Mouse (Mus musculus) kidney, postnatal 36 days (tissue): ENCODE measurements around the gene Dera.
"Not testable (repeated sequence)": the region's sequence is repeated elsewhere in the genome, so short reads cannot be mapped to it uniquely, and the experiment has no call there.

ENCODE experiments used
- DNase-seq, 2 experiments: peaks; one replicate each; pipeline ENCODE4 v3.0.0; 2021 to 2022; ENCODE audit warnings: mixed read lengths in 2 of 2

Gene Dera

GRCm38 (mm10) chr6:137754056-137754856 is at the start of gene Dera:
Dera (plus strand) TSS chr6:137754546.
- peak; percentile 95 to 97 for DNase-seq

GRCm38 (mm10) chr6:137706209-137706608 is 48.1 kb upstream of the Dera start:
- DNase-seq, result no peak

GRCm38 (mm10) chr6:137708726-137709405 is 45.5 kb upstream of the Dera start:
- not testable (repeated sequence) for DNase-seq

DNA sequence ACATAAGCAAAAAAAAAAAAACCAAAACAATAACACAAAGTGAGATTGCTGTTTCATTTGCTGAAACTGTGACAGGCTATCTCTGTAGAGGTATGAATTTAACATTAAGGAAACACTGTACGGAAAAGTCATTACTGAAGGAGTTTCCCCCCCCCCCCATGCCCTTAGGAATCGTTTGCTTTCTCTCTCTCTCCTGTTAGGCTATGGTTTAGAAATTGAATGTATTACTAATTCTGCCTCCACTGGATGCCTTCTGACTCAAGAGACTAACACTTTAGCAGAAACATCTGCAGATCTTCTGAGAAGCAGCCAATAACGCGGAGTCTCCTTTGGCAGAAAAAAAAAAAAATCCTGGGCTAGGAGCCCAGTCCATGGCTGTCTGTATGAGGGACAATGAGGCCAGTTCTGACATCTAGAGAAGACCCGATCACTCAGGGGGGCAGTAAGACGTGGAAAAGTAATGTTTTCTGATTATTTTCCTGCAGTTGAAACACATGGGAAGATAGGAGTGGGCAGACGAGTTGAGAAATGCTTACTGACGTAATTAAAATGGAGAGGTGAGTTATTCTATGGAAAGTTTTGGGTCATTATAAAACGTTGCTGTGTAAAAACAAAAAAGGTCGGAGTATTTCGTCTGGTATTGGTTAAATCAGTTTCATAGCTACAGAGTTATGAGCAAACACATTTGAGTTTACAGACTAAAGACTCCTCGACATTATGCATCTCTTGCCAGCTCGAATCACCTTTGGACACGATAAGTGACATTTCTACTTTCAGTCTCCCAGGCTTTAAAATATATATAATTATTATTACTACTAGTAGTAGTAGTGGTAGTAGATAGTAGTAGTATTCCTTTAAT is 43.9 kb upstream of the Dera start:
- no peak for DNase-seq

DNA sequence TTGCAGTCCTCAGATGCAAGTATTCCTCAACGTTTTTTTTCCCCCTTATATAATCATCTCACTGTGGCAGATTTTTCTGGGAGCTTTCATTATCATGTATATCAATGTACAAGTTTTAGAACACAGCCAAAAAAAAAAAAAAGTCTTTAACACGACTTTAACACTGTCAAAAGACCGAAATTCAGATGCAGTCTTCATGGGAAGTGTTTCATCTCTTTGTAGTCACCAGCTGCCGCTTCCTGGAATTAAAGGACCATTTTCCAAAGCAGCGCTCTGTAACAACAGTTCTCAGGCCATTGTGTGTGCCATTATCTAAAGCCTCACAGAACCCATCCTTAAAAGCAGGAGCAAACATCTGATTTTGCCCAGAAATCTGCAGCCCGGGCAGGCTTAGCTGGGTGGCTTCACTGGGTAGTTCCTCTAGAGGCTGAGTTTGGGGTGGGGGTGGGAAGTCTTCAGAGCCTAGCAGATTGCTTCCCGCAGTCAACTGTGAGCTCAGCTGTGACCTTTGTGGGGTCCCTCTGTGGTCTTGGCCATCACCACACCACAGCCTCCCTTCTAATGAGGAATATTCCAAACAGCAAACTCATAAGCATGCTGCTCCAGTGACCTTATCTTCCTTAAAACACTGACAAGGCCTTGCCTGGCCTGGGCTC is 41.6 kb upstream of the Dera start:
- no peak for DNase-seq

GRCm38 (mm10) chr6:137713310-137713664 is 41.1 kb upstream of the Dera start:
- no peak for DNase-seq

DNA sequence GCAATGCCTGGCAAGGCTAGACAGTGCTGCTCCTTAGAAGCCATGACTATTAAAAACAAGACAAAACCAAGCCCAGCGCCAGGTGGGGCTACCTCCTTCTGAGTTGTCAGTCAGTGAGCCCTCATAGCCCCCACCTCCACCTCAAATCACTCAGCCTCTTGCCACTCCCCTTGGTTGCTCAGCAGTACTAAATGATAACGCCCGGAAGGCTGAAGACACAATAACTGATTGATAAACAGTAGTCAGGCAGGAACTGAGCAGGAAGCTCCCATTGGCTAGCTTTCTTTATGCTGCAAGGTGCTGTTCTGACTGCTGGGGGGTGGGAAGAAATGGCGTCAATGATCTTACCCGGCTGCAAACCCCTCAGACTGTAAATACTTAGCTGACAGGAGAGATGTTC is 37.5 kb upstream of the Dera start:
- no peak for DNase-seq

DNA sequence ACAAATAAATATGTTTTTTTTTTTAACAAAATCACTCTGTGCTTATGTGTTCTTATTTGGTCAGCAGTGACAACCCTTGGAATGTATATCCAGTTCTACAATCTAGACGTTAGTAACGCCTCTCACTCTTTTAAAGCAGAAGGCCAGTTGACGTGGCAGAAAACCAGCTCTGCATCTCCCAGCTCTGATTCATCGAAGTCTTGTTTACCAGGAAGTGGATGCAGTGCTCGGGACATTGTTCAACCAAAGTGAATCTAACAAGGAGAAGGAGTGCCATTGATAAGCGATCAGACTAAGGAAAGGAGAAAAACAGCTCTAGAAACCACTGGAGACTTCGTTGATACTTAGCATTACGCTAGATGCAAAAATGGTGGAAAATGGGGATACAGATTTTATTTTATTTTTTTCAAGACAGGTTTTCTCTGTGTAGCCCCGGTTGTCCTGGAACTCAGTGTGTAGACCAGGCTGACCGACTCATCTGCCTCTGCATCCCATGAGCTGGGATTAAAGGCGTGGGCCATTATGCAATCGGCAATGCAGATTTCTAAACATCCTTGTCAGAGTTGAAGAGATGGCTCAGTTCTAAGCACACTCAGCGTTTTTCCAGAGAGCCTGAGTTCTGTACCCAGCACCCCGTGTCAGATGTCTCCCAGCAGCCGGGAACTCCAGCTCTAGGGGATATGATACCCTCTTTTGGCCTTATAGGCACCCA is 32.0 kb upstream of the Dera start:
- no peak for DNase-seq

- DNase-seq, result peak; percentile 51 to 55
Observed at GRCm38 (mm10) chr6:137723898-137724297, 30.4 kb upstream of the Dera start.

DNA sequence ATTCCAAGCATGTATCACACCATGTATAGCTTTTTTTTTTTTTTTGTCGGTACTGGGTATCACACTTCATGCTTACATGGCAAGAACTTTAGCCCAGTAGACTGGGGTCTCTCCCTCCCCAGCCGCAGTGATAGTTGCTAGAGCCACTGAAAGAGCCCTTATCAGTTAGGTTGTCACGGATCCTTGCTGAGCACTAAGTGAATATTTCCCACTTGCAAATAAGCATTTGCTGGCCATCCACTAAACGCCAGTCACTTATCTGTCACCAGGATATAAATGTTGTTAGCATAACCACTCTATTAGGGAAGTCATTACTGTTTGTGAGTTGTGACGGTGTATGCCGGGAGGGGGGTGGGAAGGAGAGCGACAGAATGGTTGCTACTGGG is 19.9 kb upstream of the Dera start:
- DNase-seq, result no peak

GRCm38 (mm10) chr6:137734846-137735609 is 19.3 kb upstream of the Dera start, which contains the start of gene Strap:
Strap (plus strand) TSS chr6:137735078.
- peak; percentile 95 to 98 for DNase-seq

GRCm38 (mm10) chr6:137735671-137736238 is 18.6 kb upstream of the Dera start:
- no peak for DNase-seq

DNA sequence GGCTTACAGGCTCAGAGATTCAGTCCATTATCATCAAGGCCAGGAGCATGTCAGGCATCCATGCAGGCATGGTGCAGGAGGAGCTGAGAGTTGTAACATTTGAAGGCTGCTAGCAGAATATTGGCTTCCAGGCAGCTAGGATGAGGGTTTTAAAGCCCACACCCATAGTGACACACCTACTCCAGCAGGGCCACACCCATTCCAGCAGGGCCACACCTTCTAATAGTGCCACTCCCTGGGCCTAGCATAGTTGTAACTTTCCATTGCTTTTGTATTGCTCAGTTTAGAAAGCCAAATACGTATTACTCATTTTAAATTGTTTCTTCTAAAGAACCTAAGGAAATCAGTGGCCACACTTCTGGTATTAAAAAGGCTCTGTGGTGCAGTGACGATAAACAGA is 13.4 kb upstream of the Dera start:
- DNase-seq, result no peak

GRCm38 (mm10) chr6:137744700-137745099 is 9.6 kb upstream of the Dera start:
- no peak for DNase-seq

DNA sequence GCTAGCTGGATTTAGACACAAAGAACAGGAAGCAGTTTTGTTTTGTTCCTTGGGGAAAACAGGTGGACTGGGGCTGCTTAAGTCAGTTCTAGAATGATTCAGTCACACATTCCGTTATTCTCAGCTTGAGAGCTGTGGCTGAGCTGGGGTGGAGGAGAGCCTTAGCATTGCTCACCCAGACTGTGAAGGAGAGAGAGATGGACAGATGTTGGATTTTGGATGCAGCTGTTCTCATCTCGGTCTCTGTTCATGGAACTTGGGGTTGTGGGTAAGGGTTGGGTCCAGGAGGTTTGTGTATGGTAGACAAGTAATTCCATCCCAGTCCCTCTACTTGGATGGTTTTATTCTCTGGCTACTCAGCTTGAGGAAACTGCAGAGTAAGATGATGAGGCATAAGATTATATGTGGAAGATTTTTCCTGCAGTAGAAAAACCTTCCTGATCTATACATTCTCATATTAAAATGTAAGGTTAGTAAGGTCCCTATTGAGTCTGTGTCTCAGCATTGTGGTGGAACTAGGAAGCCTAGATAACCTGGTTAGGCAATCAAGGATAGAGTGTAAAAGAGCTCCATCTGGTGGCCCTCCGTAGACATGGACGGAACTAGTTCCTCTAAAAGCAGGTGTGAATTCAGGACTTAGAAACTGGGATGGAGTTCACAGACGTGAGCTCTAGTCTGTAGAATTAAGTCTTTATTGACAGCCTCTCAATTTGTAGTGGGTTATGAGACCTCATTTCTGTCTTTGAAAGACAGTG is 7.0 kb upstream of the Dera start:
- peak; percentile 39 to 49 for DNase-seq

DNA sequence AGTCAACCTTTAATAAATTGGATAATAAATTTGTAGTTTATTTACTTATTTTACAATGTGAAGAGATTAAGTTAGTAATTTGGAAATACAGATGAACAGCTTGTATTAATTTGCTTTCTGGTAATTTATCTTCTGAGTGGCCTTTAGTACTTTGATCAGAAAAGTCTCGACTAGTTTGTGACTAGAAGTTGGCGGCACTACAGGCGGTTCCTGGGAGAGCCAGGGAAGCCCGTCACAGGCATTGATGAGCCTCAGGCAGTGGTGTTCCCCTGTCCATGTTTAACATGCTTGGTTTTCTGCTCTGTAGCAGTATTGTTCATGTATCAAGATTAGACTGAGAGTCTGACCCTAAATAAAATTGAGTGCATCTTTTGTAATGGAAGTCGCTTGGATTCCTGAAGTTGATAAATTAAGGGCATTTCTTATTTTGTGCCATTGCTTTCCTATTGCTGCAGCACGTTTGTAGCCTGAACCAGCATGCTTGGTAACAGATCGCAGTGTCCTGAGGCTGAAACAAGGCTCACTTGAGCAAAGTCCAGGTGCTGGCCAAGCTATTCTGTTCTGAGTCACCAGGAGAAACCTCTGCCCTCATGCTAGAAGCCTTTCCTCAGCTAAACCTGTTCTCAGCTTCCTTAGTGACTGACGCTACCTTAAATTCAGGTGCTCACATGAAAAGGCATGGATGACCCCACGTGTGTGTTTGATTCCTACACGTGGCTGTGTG is 2.6 kb upstream of the Dera start:
- peak; percentile 67 to 83 for DNase-seq

GRCm38 (mm10) chr6:137752275-137752655 is 2.1 kb upstream of the Dera start:
- DNase-seq, result no peak

- no peak for DNase-seq
Observed at GRCm38 (mm10) chr6:137754857-137755232, 499 bp downstream of the Dera start.

DNA sequence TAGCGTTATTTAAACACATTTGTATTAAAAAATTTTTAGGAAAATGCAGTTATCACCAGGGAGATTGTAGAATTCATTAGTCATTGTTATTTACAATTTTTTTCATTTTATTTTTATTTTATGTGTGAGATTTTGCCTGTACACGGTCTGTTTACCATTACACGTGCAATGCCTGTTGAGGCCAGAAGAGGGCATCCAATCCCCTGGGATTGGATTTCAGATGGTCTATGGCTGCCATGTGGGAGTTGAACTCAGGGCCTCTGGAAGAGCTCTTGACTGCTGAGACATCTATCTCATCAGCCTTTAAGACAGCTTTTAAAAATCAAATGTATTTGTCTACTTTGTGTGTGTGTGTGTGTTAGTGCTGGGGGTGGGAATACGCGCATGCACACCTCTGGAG is 2.0 kb downstream of the Dera start:
- DNase-seq, result peak in 1 of 2 experiments; percentile 70

DNA sequence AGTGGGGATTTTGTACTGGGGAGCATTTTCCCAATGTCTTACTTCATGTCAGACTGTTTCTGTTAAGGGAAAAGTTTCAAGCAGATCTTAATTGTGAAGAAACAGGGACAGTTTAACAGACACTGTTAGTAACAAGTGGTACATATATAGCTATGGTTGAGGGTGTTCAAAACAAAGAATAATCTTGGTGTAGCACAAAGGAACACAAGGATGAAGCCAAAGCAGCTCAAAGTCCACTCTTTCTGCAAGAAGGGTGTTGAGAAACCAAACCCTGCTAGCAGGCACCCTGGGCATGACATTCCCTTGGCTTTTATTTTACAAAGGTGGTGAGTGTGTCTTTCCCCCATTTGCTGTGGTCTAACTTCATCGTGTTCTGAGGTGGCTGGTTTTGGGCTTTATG is 3.5 kb downstream of the Dera start:
- no peak for DNase-seq
